Mouse (Mus musculus) spleen, postnatal 14 days (tissue): ENCODE data around the gene Ttc5.
"Not testable (repeated sequence)": the region's sequence is repeated elsewhere in the genome, so short reads cannot be mapped to it uniquely, and the experiment has no call there.

Source experiments
- DNase-seq, 2 experiments: peaks; one replicate each; pipeline ENCODE4 v3.0.0; 2021 to 2022; ENCODE audit warnings: low spot score in 2 of 2

Ttc5 gene

GRCm38 (mm10) chr14:50771342-50771741, 14.0 kb downstream of the Ttc5 start:
- DNase-seq = no peak

- DNase-seq = no peak
Observed at GRCm38 (mm10) chr14:50765736-50766135, 19.6 kb downstream of the Ttc5 start.

GRCm38 (mm10) chr14:50758416-50759085, 26.8 kb downstream of the Ttc5 start:
- no peak for DNase-seq

DNA sequence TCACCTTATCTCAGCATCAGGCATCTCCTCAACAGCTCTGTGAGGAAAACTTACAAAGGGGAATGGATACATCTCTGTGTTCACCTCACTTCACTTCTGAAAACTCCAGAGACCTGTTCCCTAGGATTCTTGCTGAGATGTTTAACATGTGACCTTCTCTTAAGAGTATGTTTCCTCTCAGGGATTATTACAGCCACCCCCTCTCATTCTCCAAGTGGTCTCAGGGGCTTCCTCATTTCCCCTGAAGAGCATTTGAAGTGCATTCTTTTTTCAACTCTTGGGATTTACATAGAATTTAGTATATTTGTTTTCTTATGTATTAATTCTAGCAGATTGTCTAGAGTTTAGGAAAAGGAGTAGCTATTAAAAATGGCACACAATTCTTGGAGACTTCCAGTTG, 40.3 kb downstream of the Ttc5 start, which contains the start of gene Olfr749:
TSS of gene Olfr749 (minus strand) at position 101 of the 400 bp plus-strand sequence.
- no peak for DNase-seq

DNA sequence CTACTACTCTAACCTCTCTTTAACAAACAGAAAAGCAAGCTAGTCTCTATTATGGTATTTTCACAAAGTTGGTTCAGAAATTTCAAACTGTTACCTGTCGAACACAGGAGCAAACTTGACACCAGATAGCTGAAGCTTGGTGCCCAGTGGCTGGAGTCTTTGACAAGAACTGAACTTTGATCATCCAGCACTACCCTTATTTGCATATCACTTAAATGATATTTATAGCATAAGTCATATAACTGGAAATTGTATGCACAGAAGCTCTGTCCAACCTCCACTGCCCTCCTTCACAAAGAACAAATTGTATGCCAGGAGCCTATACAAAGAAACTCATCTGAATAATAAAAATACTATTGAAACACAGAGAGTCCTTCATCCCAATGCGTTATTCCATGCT, 43.7 kb downstream of the Ttc5 start:
- no peak for DNase-seq

DNA sequence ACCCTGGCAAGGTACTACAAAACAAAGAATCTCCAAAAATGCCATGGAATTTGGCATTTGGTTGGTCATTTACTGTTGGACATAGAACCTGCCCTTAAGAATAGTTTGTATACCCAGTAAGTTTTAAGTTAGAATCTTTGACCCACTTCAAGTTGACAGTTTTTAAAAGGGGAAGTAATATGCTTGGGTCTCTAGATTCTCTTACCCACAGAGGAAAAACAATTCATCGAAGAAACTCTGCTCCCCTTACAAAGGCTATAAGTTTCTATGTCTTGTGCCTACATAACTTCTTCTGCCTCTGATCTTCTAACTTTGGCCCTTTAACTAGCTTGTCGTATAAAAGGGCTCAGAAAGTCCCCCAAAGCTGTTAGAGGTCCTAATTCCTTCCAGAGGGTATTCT, 45.0 kb downstream of the Ttc5 start:
- DNase-seq = no peak

DNA sequence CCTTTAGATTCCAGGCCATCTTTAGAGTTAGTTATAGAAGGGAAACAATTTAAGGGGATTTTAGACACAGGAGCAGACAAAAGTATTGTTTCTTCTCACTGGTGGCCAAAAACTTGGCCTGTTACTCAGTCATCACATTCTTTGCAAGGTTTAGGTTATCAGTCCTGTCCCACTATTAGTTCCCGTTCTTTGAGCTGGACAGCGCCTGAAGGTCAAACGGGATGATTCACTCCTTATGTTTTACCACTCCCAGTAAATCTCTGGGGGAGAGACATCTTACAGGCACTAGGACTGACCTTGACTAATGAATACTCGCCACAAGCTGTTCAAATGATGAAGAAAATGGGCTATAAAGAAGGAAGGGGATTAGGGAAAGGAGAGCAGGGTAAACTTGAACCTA, 62.9 kb downstream of the Ttc5 start:
- not testable (repeated sequence) for DNase-seq

GRCm38 (mm10) chr14:50719875-50720274, 65.4 kb downstream of the Ttc5 start:
- DNase-seq = not testable (repeated sequence)
